Mouse (Mus musculus): ENCODE measurements around the gene Klc4.

DNA sequence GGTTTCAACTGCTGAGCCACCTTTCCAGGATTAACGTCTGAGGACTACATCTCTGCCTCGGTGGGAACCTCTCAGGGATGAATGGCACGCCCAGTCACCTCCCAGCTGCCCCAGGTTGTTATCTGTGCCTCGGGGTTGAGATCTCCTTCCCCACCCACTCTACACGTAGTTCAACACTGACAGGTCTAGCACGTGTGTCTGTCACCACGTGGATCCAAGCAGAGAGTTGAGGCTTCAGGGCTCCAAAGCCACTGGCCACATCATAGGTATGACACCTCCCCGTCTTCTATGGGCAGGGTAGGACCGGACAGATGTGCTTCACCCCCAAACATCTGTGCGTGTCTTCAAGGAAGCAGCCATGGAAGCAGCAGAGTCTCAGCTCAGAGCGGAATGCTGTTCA lies 47.9 kb downstream of the Klc4 start:
- TF ChIP-seq CTCF (IDR thresholded peaks at IDR 0.05; ENCODE audit: low read depth, low read length) (no peak), POLR2A (IDR thresholded peaks at IDR 0.05; ENCODE audit: insufficient read depth, low read length) (no peak), EP300 (IDR thresholded peaks at IDR 0.05; ENCODE audit: insufficient read depth, low read depth, low read length) (no peak)
